Mouse (Mus musculus) ovary, postnatal 14 days (tissue): ENCODE results near the gene Mtmr2.

Experiments used
- DNase-seq: peaks from one replicate; pipeline ENCODE4 v3.0.0; 2022; ENCODE audit warnings: low spot score

The Mtmr2 gene

GRCm38 (mm10) chr9:13807657-13808056 lies 59.4 kb downstream of the Mtmr2 start:
- DNase-seq: no peak

GRCm38 (mm10) chr9:13809937-13810336 lies 61.7 kb downstream of the Mtmr2 start:
- DNase-seq: no peak

- no peak for DNase-seq
These were observed 70.2 kb downstream of the Mtmr2 start for GRCm38 (mm10) chr9:13818369-13818768.

- no peak for DNase-seq
These were observed 72.6 kb downstream of the Mtmr2 start for GRCm38 (mm10) chr9:13820774-13821173.

DNA sequence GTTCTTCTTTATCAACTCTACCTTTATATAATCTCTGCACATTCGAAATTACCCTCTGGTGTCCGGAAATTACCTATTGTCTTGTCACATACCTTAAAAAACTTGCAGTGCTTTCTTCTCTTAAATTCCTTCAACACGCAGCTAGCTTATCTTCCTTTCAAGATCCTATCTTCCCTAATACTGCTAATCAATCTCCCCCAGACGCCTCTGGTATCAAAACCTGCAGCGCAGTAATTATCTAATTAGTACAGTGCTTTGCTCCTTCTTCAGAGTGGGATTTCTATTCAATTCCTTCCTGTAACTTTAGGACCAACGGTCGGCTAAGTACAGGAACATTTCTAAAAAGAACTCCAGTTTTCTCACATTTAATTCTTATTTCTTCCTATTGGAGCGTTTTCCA lies 77.7 kb downstream of the Mtmr2 start:
- DNase-seq: no peak

GRCm38 (mm10) chr9:13826391-13826805 lies 78.2 kb downstream of the Mtmr2 start:
- no peak for DNase-seq

GRCm38 (mm10) chr9:13826832-13827405 lies 78.7 kb downstream of the Mtmr2 start, which contains the start of gene Cep57:
TSS of gene Cep57 (minus strand) at chr9:13827107.
- peak; percentile 85 for DNase-seq

- DNase-seq: peak; percentile 98
These were observed 79.3 kb downstream of the Mtmr2 start, which contains the start of gene Fam76b for GRCm38 (mm10) chr9:13827406-13828086. TSS of gene Fam76b (plus strand) at chr9:13827716.

GRCm38 (mm10) chr9:13828087-13828441 lies 79.9 kb downstream of the Mtmr2 start:
- no peak for DNase-seq

DNA sequence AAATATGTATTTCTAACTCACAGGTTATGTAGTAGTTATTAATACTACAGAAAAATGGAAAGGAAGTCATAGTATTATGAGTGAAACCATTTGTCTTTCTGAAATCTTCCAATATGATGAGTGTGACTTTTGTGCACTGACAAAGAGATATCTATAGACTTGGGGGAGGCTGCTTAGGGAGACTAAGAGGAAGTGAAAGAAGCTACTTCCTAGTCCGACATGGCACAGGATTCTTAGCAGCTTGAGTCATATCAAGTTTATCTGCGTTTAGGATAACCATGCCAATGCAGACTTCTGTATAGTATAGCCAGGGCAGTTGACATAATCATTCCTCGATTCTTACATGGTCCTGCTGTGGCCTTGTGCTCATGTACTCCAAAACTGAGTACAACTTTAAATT lies 87.0 kb downstream of the Mtmr2 start:
- DNase-seq: no peak

GRCm38 (mm10) chr9:13836726-13837125 lies 88.5 kb downstream of the Mtmr2 start:
- DNase-seq: no peak

- DNase-seq: no peak
These were observed 99.4 kb downstream of the Mtmr2 start for GRCm38 (mm10) chr9:13847591-13847990.

DNA sequence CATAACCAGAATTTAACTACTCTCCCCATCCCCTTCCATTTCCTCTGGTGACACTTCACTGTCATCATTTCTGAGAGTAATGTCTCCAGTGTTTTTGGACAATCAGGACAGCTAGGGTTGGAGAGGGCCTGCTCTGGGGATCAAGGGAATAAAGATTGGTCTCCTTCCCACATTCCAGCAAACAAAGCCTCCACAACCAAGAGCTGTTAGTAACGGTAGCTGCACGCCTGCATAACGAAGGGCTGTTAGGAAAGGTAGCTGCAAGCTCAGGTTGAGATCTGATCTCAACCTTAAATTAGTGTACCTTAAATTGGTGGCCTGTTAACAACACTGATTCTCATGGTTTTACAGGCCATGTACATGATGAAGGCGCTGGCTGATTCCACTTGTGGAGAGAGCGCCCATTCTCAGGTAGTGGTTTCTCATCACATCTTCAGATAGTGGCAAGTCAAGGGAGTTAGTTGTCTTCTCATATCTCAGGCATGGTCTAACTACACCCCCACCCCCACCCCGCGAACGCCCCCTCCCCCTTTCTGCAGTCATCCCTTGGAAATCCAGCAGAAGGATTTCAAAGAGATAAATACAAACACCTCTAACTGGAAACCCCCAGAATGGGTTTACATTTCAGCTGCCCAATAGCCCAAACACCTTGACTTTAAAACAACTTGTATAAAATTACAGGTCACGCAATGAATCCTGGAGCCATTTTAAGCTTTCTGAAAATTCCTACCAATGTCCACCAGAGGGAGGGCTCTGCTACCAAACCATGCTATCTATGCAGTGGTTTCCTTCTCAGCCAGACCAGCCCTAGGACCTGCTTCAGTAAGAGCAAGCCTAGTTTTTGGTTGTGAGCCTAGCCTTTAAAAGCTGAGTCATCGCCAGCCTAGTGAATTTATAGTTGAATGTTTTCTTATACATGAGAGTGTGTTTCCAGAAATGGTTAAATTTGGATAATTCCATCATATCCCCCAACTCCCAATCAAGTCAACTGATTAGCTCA lies 100.6 kb downstream of the Mtmr2 start:
- DNase-seq: peak; percentile 20

DNA sequence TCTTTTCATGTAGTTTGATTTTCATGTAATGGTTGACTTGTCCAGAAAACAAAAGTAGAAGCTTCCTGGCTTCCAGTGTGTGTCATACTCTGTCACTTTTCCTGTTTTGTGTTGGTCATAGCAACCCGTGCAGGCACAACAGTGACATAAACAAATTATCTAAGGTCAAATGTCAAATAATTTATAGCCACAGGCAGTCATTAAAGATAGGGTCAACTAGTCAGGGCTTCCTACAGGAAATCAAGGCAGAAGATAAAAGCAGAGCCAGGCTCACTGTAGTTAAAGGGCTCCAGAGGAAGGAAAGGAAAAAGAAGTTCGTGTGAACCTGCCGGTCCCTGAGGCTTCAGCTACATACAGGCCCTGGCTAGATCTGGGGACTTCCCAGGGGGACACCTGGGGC lies 105.7 kb downstream of the Mtmr2 start:
- no peak for DNase-seq
